Mouse (Mus musculus): ENCODE measurements around the gene Efna4. TPM values are rescaled to one million over a fixed set of nuclear protein-coding genes. Genes with fewer than 3 reads are reported as not detected.

The Efna4 gene
- polyA plus RNA-seq, 1 experiment from 2014 or later: 15.0 TPM

GRCm38 (mm10) chr3:89330346-89330745 lies 7.5 kb downstream of the Efna4 start:
- peaks cover 17% of the 10 kb centered on the region for H3K4me1 ChIP-seq (ENCODE audit: control insufficient read depth, insufficient read depth, low read length)
- ATAC-seq (ENCODE audit: insufficient read depth, low FRiP score): no peak
- no peaks in the 10 kb centered on the region for H3K9me3 ChIP-seq (replicated peaks; ENCODE audit: control insufficient read depth, low read length)

GRCm38 (mm10) chr3:89328623-89329022 lies 9.2 kb downstream of the Efna4 start:
- no peaks in the 10 kb centered on the region for H3K27me3 ChIP-seq (ENCODE audit: control insufficient read depth, insufficient read depth, low read length)
- H3K9ac ChIP-seq (ENCODE audit: low read length): peak overlapping the region; percentile 4; the same call in 1 of the 2 replicates
- H3K9me3 ChIP-seq (replicated peaks; ENCODE audit: control insufficient read depth, low read length): no peaks in the 10 kb centered on the region
- peak overlapping the region; percentile 6; the same call in 1 of the 2 replicates for H3K4me2 ChIP-seq (ENCODE audit: low read depth, low read length)
- no peak overlapping the region for H3K4me3 ChIP-seq (replicated peaks; ENCODE audit: low read length)
- H3K27ac ChIP-seq (ENCODE audit: low read length): peak overlapping the region; percentile 59
- peaks cover 17% of the 10 kb centered on the region for H3K4me1 ChIP-seq (ENCODE audit: control insufficient read depth, insufficient read depth, low read length)
- H3K36me3 ChIP-seq (ENCODE audit: control insufficient read depth, insufficient read depth, low read length): no peaks in the 10 kb centered on the region
- 27% methylated on average over 4 of the region's 4 CpGs for WGBS
- ATAC-seq (ENCODE audit: insufficient read depth, low FRiP score): 0 out of 2 replicates have a peak, but pooled peaks have one; percentile 12

More at GRCm38 (mm10) chr3:89330346-89330745, 7.5 kb downstream of the Efna4 start:
- no peaks in the 10 kb centered on the region for H3K27me3 ChIP-seq (ENCODE audit: control insufficient read depth, insufficient read depth, low read length)
- H3K36me3 ChIP-seq (ENCODE audit: control insufficient read depth, insufficient read depth, low read length): no peaks in the 10 kb centered on the region
- no peak overlapping the region for H3K27ac ChIP-seq (ENCODE audit: low read length)
- H3K4me3 ChIP-seq (replicated peaks; ENCODE audit: low read length): no peak overlapping the region
- 61% methylated on average over 3 of the region's 3 CpGs for WGBS
- H3K4me2 ChIP-seq (ENCODE audit: low read depth, low read length): no peak overlapping the region
- no peak overlapping the region for H3K9ac ChIP-seq (ENCODE audit: low read length)

- Histone ChIP-seq H3K27me3 (ENCODE audit: control insufficient read depth, insufficient read depth, low read length) (no peaks in the 10 kb centered on the region), H3K4me1 (ENCODE audit: control insufficient read depth, insufficient read depth, low read length) (peaks cover 17% of the 10 kb centered on the region), H3K36me3 (ENCODE audit: control insufficient read depth, insufficient read depth, low read length) (no peaks in the 10 kb centered on the region), H3K9me3 (replicated peaks; ENCODE audit: control insufficient read depth, low read length) (no peaks in the 10 kb centered on the region), H3K4me2 (ENCODE audit: low read depth, low read length) (no peak overlapping the region), H3K27ac (ENCODE audit: low read length) (no peak overlapping the region), H3K4me3 (replicated peaks; ENCODE audit: low read length) (no peak overlapping the region), H3K9ac (ENCODE audit: low read length) (no peak overlapping the region)
- WGBS: 34% methylated on average over 9 of the region's 9 CpGs
- no peak for ATAC-seq (ENCODE audit: insufficient read depth, low FRiP score)
Observed at GRCm38 (mm10) chr3:89327371-89327870, 10.4 kb downstream of the Efna4 start.

GRCm38 (mm10) chr3:89325882-89326281 lies 11.9 kb downstream of the Efna4 start:
- H3K9ac ChIP-seq (ENCODE audit: low read length): no peak overlapping the region
- H3K36me3 ChIP-seq (ENCODE audit: control insufficient read depth, insufficient read depth, low read length): no peaks in the 10 kb centered on the region
- peaks cover 7% of the 10 kb centered on the region for H3K27me3 ChIP-seq (ENCODE audit: control insufficient read depth, insufficient read depth, low read length)
- H3K4me3 ChIP-seq (replicated peaks; ENCODE audit: low read length): no peak overlapping the region
- H3K9me3 ChIP-seq (replicated peaks; ENCODE audit: control insufficient read depth, low read length): no peaks in the 10 kb centered on the region
- no peak for ATAC-seq (ENCODE audit: insufficient read depth, low FRiP score)
- no peak overlapping the region for H3K4me2 ChIP-seq (ENCODE audit: low read depth, low read length)
- peaks cover 22% of the 10 kb centered on the region for H3K4me1 ChIP-seq (ENCODE audit: control insufficient read depth, insufficient read depth, low read length)
- 90% methylated on average over 8 of the region's 8 CpGs for WGBS
- no peak overlapping the region for H3K27ac ChIP-seq (ENCODE audit: low read length)

GRCm38 (mm10) chr3:89322514-89323165 lies 15.2 kb downstream of the Efna4 start, which contains the start of gene Efna3:
Gene Efna3 (minus strand): TSS chr3:89322965.
- Histone ChIP-seq H3K9ac (ENCODE audit: low read length) (peak within 1 kb of the TSS; percentile 67), H3K4me1 (ENCODE audit: control insufficient read depth, insufficient read depth, low read length) (peaks cover 33% of the 10 kb centered on the region)
- under 1% methylated on average over 51 of the region's 53 CpGs for WGBS

GRCm38 (mm10) chr3:89322131-89322500 lies 15.7 kb downstream of the Efna4 start:
- no peak for ATAC-seq (ENCODE audit: insufficient read depth, low FRiP score)
- Histone ChIP-seq H3K9ac (ENCODE audit: low read length) (peak overlapping the region; percentile 67), H3K36me3 (ENCODE audit: control insufficient read depth, insufficient read depth, low read length) (no peaks in the 10 kb centered on the region), H3K27me3 (ENCODE audit: control insufficient read depth, insufficient read depth, low read length) (peaks cover 32% of the 10 kb centered on the region), H3K4me3 (replicated peaks; ENCODE audit: low read length) (peak overlapping the region; percentile 59), H3K4me2 (ENCODE audit: low read depth, low read length) (peak overlapping the region; percentile 84), H3K27ac (ENCODE audit: low read length) (no peak overlapping the region), H3K9me3 (replicated peaks; ENCODE audit: control insufficient read depth, low read length) (no peaks in the 10 kb centered on the region), H3K4me1 (ENCODE audit: control insufficient read depth, insufficient read depth, low read length) (peaks cover 34% of the 10 kb centered on the region)
- WGBS: 3% methylated on average over 14 of the region's 14 CpGs

More at GRCm38 (mm10) chr3:89322514-89323165, 15.2 kb downstream of the Efna4 start, which contains the start of gene Efna3:
- ATAC-seq (ENCODE audit: insufficient read depth, low FRiP score): peak; percentile 67
- peak within 1 kb of the TSS; percentile 84 for H3K4me2 ChIP-seq (ENCODE audit: low read depth, low read length)
- no peaks in the 10 kb centered on the region for H3K36me3 ChIP-seq (ENCODE audit: control insufficient read depth, insufficient read depth, low read length)
- no peak within 1 kb of the TSS for H3K27ac ChIP-seq (ENCODE audit: low read length)
- no peaks in the 10 kb centered on the region for H3K9me3 ChIP-seq (replicated peaks; ENCODE audit: control insufficient read depth, low read length)
- peaks cover 32% of the 10 kb centered on the region for H3K27me3 ChIP-seq (ENCODE audit: control insufficient read depth, insufficient read depth, low read length)
- peak within 1 kb of the TSS; percentile 59 for H3K4me3 ChIP-seq (replicated peaks; ENCODE audit: low read length)

GRCm38 (mm10) chr3:89321183-89322130 lies 16.4 kb downstream of the Efna4 start:
- peak overlapping the region; percentile 67 for H3K9ac ChIP-seq (ENCODE audit: low read length)
- no peak overlapping the region for H3K27ac ChIP-seq (ENCODE audit: low read length)
- peaks cover 32% of the 10 kb centered on the region for H3K27me3 ChIP-seq (ENCODE audit: control insufficient read depth, insufficient read depth, low read length)
- WGBS: under 1% methylated on average over 64 of the region's 66 CpGs
- peak overlapping the region; percentile 84 for H3K4me2 ChIP-seq (ENCODE audit: low read depth, low read length)
- peak overlapping the region; percentile 59 for H3K4me3 ChIP-seq (replicated peaks; ENCODE audit: low read length)
- no peaks in the 10 kb centered on the region for H3K36me3 ChIP-seq (ENCODE audit: control insufficient read depth, insufficient read depth, low read length)
- ATAC-seq (ENCODE audit: insufficient read depth, low FRiP score): no peak
- H3K9me3 ChIP-seq (replicated peaks; ENCODE audit: control insufficient read depth, low read length): no peaks in the 10 kb centered on the region
- H3K4me1 ChIP-seq (ENCODE audit: control insufficient read depth, insufficient read depth, low read length): peaks cover 41% of the 10 kb centered on the region

GRCm38 (mm10) chr3:89320581-89321182 lies 17.1 kb downstream of the Efna4 start:
- peak; percentile 2; the same call in 1 of the 2 replicates for ATAC-seq (ENCODE audit: insufficient read depth, low FRiP score)
- H3K27ac ChIP-seq (ENCODE audit: low read length): no peak overlapping the region

More at GRCm38 (mm10) chr3:89320581-89321182, 17.1 kb downstream of the Efna4 start:
- WGBS: 1% methylated on average over 40 of the region's 41 CpGs
- Histone ChIP-seq H3K27me3 (ENCODE audit: control insufficient read depth, insufficient read depth, low read length) (peaks cover 32% of the 10 kb centered on the region), H3K4me2 (ENCODE audit: low read depth, low read length) (peak overlapping the region; percentile 84), H3K4me3 (replicated peaks; ENCODE audit: low read length) (peak overlapping the region; percentile 59), H3K36me3 (ENCODE audit: control insufficient read depth, insufficient read depth, low read length) (no peaks in the 10 kb centered on the region), H3K4me1 (ENCODE audit: control insufficient read depth, insufficient read depth, low read length) (peaks cover 48% of the 10 kb centered on the region), H3K9me3 (replicated peaks; ENCODE audit: control insufficient read depth, low read length) (no peaks in the 10 kb centered on the region), H3K9ac (ENCODE audit: low read length) (peak overlapping the region; percentile 67)
